Mouse (Mus musculus): ENCODE measurements around the gene Rnaset2a. TPM values are rescaled to one million over a fixed set of nuclear protein-coding genes. Genes with fewer than 3 reads are reported as not detected.
"Not testable (repeated sequence)": the region's sequence is repeated elsewhere in the genome, so short reads cannot be mapped to it uniquely, and the experiment has no call there.

Rnaset2a gene
- polyA plus RNA-seq, 1 experiment from 2014 or later: 36.2 TPM

- 0% methylated on average over 11 of the region's 11 CpGs for WGBS
- Histone ChIP-seq H3K9ac (peak overlapping the region; percentile 77), H3K36me3 (peaks cover 16% of the 10 kb centered on the region), H3K4me3 (peak overlapping the region; percentile 69), H3K4me2 (peak overlapping the region; percentile 60)
- H3K9me3 ChIP-seq (replicated peaks); H3K27me3 ChIP-seq (replicated peaks); ATAC-seq (ENCODE audit: insufficient number of reproducible peaks, low FRiP score); H3K27ac ChIP-seq (ENCODE audit: poor library complexity, severe bottlenecking); H3K4me1 ChIP-seq (replicated peaks): not testable (repeated sequence)
These were observed 18.1 kb upstream of the Rnaset2a start for GRCm38 (mm10) chr17:8165977-8166376.

- Histone ChIP-seq H3K4me2 (peak overlapping the region; percentile 60), H3K4me3 (peak overlapping the region; percentile 69), H3K9ac (peak overlapping the region; percentile 77), H3K36me3 (peaks cover 13% of the 10 kb centered on the region)
- not testable (repeated sequence) for H3K9me3 ChIP-seq (replicated peaks); H3K27me3 ChIP-seq (replicated peaks); H3K27ac ChIP-seq (ENCODE audit: poor library complexity, severe bottlenecking); ATAC-seq (ENCODE audit: insufficient number of reproducible peaks, low FRiP score); H3K4me1 ChIP-seq (replicated peaks)
- under 1% methylated on average over 42 of the region's 42 CpGs for WGBS
These were observed 17.7 kb upstream of the Rnaset2a start for GRCm38 (mm10) chr17:8165608-8165945.

- peak; percentile 98 for ATAC-seq (ENCODE audit: insufficient number of reproducible peaks, low FRiP score)
- WGBS: 1% methylated on average over 19 of the region's 55 CpGs
- H3K36me3 ChIP-seq; H3K27ac ChIP-seq (ENCODE audit: poor library complexity, severe bottlenecking); H3K27me3 ChIP-seq (replicated peaks); H3K4me1 ChIP-seq (replicated peaks); H3K9me3 ChIP-seq (replicated peaks): not testable (repeated sequence)
- Histone ChIP-seq H3K4me3 (peak within 1 kb of the TSS; percentile 69), H3K4me2 (peak within 1 kb of the TSS; percentile 60), H3K9ac (peak within 1 kb of the TSS; percentile 77)
These were observed 17.1 kb upstream of the Rnaset2a start, which contains the start of gene Fgfr1op for GRCm38 (mm10) chr17:8164701-8165607. Fgfr1op (plus strand) TSS chr17:8165501.

GRCm38 (mm10) chr17:8160969-8161368, 13.1 kb upstream of the Rnaset2a start:
- H3K4me3 ChIP-seq; H3K9ac ChIP-seq; H3K4me1 ChIP-seq (replicated peaks); H3K27me3 ChIP-seq (replicated peaks); H3K9me3 ChIP-seq (replicated peaks); ATAC-seq (ENCODE audit: insufficient number of reproducible peaks, low FRiP score); H3K36me3 ChIP-seq; H3K4me2 ChIP-seq; H3K27ac ChIP-seq (ENCODE audit: poor library complexity, severe bottlenecking): not testable (repeated sequence)
- 53% methylated on average over 3 of the region's 3 CpGs for WGBS

- not testable (repeated sequence) for H3K4me3 ChIP-seq; H3K27ac ChIP-seq (ENCODE audit: poor library complexity, severe bottlenecking); H3K9me3 ChIP-seq (replicated peaks); H3K36me3 ChIP-seq; H3K9ac ChIP-seq; H3K4me1 ChIP-seq (replicated peaks); ATAC-seq (ENCODE audit: insufficient number of reproducible peaks, low FRiP score); H3K27me3 ChIP-seq (replicated peaks); H3K4me2 ChIP-seq
- 60% methylated on average over 1 of the region's 1 CpGs for WGBS
These were observed 10.7 kb upstream of the Rnaset2a start for GRCm38 (mm10) chr17:8158627-8159026.

GRCm38 (mm10) chr17:8155982-8156381, 8.1 kb upstream of the Rnaset2a start:
- H3K9me3 ChIP-seq (replicated peaks); H3K27ac ChIP-seq (ENCODE audit: poor library complexity, severe bottlenecking); H3K27me3 ChIP-seq (replicated peaks); H3K4me2 ChIP-seq; H3K4me3 ChIP-seq; H3K9ac ChIP-seq; ATAC-seq (ENCODE audit: insufficient number of reproducible peaks, low FRiP score); H3K36me3 ChIP-seq; H3K4me1 ChIP-seq (replicated peaks): not testable (repeated sequence)
- 100% methylated on average over 1 of the region's 8 CpGs for WGBS

GRCm38 (mm10) chr17:8155010-8155409, 7.1 kb upstream of the Rnaset2a start:
- not testable (repeated sequence) for H3K4me1 ChIP-seq (replicated peaks); H3K4me2 ChIP-seq; H3K36me3 ChIP-seq; H3K9ac ChIP-seq; H3K9me3 ChIP-seq (replicated peaks); H3K27me3 ChIP-seq (replicated peaks); H3K27ac ChIP-seq (ENCODE audit: poor library complexity, severe bottlenecking); ATAC-seq (ENCODE audit: insufficient number of reproducible peaks, low FRiP score); H3K4me3 ChIP-seq
- WGBS: 73% methylated on average over 7 of the region's 7 CpGs

GRCm38 (mm10) chr17:8146931-8147330, 966 bp downstream of the Rnaset2a start:
- not testable (repeated sequence) for H3K4me1 ChIP-seq (replicated peaks); H3K27me3 ChIP-seq (replicated peaks); H3K36me3 ChIP-seq; H3K9me3 ChIP-seq (replicated peaks); H3K27ac ChIP-seq (ENCODE audit: poor library complexity, severe bottlenecking)
- H3K4me2 ChIP-seq: peak overlapping the region; percentile 69
- WGBS: 20% methylated on average over 5 of the region's 5 CpGs
- peak overlapping the region; percentile 82 for H3K9ac ChIP-seq
- peak; percentile 1; the same call in 1 of the 2 replicates for ATAC-seq (ENCODE audit: insufficient number of reproducible peaks, low FRiP score)
- peak overlapping the region; percentile 68 for H3K4me3 ChIP-seq

- H3K9ac ChIP-seq; H3K9me3 ChIP-seq (replicated peaks); H3K4me1 ChIP-seq (replicated peaks); H3K36me3 ChIP-seq; ATAC-seq (ENCODE audit: insufficient number of reproducible peaks, low FRiP score); H3K4me3 ChIP-seq; H3K27me3 ChIP-seq (replicated peaks): not testable (repeated sequence)
- 50% methylated on average over 14 of the region's 14 CpGs for WGBS
- peak overlapping the region; percentile 47; the same call in 1 of the 2 replicates for H3K27ac ChIP-seq (ENCODE audit: poor library complexity, severe bottlenecking)
- H3K4me2 ChIP-seq: peak overlapping the region; percentile 20; the same call in 1 of the 2 replicates
These were observed 3.9 kb downstream of the Rnaset2a start for GRCm38 (mm10) chr17:8143802-8144673.

- 73% methylated on average over 3 of the region's 3 CpGs for WGBS
- H3K4me3 ChIP-seq: not testable (repeated sequence)
These were observed 7.7 kb downstream of the Rnaset2a start for GRCm38 (mm10) chr17:8140210-8140609.

GRCm38 (mm10) chr17:8138116-8138515, 9.8 kb downstream of the Rnaset2a start:
- not testable (repeated sequence) for H3K36me3 ChIP-seq; ATAC-seq (ENCODE audit: insufficient number of reproducible peaks, low FRiP score)

More at GRCm38 (mm10) chr17:8140210-8140609, 7.7 kb downstream of the Rnaset2a start:
- ATAC-seq (ENCODE audit: insufficient number of reproducible peaks, low FRiP score); H3K9ac ChIP-seq; H3K27me3 ChIP-seq (replicated peaks); H3K4me2 ChIP-seq; H3K9me3 ChIP-seq (replicated peaks); H3K4me1 ChIP-seq (replicated peaks); H3K36me3 ChIP-seq; H3K27ac ChIP-seq (ENCODE audit: poor library complexity, severe bottlenecking): not testable (repeated sequence)

More at GRCm38 (mm10) chr17:8138116-8138515, 9.8 kb downstream of the Rnaset2a start:
- 95% methylated on average over 5 of the region's 5 CpGs for WGBS
- H3K4me2 ChIP-seq; H3K27me3 ChIP-seq (replicated peaks); H3K9ac ChIP-seq; H3K27ac ChIP-seq (ENCODE audit: poor library complexity, severe bottlenecking); H3K4me1 ChIP-seq (replicated peaks); H3K9me3 ChIP-seq (replicated peaks); H3K4me3 ChIP-seq: not testable (repeated sequence)
